Mouse (Mus musculus): ENCODE results near the gene Tifa.

The Tifa gene

DNA sequence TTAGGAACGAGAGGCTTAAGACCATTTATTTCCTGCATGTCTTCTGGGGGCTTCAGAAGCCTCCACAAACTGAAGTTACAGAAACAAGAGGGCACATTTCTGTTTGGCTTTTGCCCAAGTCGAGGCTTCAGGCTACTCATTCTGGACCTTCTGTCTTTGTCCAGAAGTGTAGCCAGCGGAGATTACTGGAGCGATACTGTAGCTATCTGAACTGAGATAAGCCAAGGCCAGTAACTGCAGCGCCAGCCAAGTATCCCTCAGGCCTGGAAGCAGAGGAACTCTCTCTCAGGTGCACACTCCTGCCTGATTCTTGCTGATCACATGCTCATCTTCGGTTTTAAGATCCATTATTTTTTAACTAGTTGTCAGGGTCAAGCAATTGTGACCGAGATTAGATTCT lies 1.6 kb upstream of the Tifa start:
- DNase-seq (ENCODE audit: low spot score), result no peak

DNA sequence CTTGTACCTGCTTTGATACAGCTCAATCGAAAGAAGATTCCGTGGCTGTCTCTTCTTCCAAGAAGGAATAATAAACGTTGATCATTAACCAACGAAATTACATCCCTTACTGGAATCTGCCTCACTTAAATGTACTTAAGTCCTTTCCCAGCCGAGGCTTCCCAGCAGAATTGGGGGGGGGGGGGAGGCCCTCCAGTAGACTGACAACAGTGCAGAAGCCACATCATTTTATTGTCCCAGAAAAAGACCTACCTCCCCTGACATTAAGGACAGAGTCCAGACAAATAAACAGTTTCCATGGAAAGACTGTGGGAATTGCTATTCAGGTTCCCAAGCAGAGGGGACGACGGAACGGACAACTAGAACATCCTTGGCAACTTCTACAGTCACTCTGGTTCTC lies 686 bp upstream of the Tifa start:
- no peak for DNase-seq (ENCODE audit: low spot score)

DNA sequence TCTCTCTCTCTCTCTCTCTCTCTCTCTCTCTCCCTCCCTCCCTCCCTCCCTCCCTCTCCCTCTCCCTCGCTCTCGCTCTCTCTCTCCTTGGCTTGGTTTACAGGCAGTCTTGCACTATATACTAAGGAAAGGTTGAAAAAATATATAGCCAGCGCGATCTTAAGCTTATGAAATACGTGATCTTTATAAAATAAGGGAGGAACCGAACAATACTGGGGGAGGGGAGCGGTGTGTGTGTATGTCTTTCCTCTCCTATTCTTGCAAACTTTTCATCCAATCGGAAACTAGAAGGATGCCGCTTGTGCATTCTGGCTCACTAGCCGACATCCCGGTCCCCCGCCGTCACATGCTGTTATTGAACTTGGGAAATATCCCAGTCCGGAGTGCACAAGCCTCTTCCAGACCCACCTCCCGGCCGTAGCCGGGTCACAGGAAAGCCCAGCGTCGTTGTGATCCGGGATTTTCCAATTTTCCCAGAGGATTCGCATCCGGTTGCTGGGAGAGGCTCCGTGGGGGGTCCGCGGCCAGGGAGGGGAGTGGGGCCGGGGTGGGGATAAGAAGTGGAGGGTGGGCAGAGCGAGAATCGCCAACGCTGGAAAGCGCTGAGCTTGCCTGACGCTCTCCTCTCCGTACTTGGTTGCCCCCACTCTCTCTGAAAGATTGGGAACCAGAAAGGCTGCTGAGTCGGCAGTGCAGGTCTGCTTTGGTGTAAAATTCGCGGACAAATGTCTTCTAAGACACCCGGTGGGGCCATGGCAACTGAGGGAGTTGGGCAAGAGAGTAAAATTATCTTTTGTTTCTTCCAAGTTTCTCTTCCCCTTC lies 840 bp downstream of the Tifa start:
- peak; percentile 21 for DNase-seq (ENCODE audit: low spot score)

DNA sequence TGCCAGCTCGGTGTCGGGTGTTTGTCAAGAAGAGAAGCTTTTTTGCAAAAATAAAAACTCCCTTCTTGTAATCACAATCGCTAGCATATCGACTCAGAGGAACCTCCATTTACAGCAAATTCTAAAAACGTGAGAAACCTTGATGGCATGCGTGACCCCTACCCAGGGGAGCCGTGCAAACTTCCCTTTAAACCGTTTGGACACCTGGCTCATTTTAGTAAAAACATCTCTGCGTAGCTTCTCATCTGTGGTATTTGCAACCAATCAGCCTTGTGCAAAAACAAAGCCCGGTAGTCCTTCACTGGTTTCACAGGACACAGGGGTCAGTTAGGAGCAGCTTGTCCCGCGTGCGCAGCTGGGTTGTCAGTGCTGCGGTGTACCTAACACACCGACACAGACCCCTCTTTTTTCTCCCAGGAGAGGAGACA lies 1.5 kb downstream of the Tifa start:
- no peak for DNase-seq (ENCODE audit: low spot score)

DNA sequence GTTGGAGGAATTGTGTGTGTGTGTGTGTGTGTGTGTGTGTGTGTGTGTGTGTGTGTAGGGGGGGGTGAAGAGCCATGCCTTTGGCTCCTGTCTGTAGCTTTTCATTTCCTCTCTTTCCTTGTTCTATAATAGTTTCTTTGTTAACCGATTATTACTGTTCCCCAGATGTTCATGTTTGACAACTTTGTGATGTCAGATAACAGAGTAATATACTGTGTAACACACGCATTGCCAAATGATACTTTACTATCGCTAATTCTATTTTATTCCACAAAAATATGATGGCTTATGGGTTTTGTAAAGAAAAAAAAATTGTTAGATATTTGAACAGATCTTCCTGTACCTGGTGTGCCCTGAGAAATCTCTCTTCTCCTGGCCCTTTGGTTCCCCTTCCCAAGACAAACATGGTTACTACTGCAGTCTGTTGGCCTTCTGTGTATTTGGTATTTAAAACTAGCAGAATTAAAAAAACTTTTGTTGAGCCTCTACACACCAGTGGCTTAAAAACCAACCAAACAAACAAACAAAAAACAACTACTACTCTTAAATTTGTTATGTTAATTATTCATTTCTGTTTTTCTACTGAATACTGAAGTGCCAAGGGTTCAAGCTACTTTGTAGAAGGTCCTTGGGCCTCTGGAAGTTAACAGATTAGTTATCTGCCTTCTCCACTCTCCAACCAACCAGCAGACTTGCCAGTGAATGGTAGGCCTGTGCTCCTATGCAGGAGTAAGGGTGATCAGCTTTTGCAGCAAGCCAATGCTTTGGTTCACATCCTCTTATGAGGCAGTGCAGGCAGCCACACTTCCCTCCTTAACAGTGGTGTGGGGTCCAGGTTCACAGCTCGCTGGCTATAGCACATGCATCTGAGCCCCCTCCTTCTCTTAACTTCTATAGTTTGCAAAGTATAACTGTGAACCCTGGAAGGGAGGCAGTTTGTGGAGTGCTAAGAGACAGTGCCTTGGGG lies 2.3 kb downstream of the Tifa start:
- no peak for DNase-seq (ENCODE audit: low spot score)

DNA sequence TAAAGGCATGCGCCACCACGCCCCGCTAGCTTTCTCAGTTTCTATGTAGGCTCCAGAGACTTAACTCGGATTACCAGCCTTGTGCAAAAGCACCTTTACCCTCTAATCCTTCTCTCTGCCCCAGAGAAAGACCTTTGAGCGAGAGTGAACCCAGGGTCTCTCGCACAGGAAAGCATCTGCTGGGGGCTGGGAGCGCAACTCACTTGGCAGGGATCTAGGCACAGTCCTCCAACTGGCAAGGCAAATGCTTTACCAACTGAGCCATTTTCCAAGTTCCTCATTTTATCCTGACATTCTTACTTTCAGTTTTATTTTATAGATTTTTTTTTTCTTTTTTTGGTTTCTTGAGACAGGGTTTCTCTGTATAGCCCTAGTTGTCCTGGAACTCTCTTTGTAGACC lies 3.4 kb downstream of the Tifa start:
- no peak for DNase-seq (ENCODE audit: low spot score)

DNA sequence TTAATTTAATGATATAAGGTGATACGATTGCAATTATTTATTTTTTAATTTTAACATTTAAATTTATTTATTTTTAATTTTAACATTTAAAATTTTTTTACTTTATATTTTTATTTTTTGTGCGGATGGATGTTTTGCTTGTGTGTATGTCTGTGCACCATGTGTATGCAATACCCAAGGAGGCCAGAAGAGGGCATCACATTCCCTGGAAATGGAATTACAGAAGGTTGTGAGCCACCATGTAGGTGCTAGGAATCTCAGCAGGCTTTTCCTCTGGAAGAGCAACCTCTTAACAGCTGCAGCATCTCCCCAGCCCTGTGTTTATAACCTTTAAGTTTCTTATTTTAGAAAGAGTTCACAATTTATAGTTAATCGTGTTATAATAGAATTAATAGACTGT lies 6.2 kb downstream of the Tifa start:
- DNase-seq (ENCODE audit: low spot score), result no peak

DNA sequence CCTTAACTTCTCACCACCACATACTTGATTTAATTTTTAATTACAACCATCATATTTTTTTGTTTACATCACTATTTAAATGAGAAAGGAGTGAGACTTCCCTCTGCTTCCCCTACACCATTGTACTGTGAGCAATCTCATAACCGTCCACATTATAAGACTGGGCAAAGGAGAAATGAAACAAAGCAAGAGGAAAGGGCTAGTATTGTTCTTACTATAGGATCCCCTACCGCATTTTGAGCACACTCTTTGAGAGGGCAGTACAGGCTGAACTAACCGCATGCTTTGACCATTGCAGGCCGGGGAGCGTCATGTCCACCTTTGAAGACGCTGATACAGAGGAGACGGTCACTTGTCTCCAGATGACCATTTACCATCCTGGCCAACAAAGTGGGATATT lies 6.7 kb downstream of the Tifa start:
- DNase-seq (ENCODE audit: low spot score), result no peak

DNA sequence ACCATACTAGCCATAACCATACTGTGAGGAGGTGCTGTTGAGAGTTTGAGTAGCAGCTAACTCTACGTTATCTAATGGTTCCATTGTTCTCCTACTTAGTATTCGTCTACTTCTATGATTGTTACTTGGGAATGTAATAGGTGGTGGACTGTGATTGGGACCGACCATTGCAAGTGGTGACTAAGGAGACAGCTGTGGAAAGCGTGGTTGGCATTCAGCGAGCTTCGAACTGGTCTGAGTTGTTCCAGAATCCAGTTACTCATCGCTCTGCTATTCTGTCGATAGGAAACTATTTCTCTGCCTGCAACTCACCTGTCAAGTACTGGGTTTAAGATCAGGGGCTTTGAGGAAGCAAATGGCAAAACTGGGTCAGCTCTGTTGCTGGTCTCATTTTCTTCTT lies 11.6 kb downstream of the Tifa start:
- DNase-seq (ENCODE audit: low spot score), result no peak

DNA sequence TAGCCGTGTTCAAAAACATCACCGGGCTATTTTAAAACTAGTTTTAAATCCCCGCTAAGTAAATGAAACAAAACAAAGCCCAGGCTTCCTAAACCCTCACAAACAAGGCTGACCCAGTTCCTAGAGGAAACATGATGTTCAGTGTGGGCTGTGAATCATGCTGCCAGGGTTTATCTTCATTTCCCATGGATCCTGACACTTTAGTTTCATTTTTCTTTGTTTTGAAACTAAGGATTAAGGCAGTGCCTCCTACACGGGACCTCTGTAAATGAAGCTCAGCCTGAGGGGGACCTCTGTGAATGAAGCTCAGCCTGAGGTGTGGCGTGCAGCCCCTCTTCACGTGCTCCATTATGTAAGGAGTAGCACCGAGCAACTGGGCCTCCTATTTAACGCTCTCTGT lies 13.2 kb downstream of the Tifa start:
- DNase-seq (ENCODE audit: low spot score), result no peak

DNA sequence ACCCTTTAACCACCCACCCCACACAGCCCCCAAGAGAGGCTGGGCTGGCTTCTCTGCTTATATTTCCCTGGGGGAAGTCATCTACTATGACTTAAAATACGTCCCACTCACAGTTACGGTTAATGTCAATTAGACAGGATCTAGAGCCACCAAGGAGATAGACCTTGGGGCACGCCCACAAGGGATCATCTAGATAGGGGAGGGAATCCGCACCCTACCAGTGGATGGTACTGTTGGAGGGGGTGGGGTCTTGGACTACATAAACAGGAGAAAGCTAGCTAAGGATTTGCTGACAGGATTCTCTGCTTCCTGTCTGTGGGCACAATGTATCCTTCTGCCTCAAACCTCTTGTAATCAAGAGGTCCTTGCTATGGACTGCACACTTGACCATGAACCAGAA lies 14.8 kb downstream of the Tifa start:
- DNase-seq (ENCODE audit: low spot score), result no peak

DNA sequence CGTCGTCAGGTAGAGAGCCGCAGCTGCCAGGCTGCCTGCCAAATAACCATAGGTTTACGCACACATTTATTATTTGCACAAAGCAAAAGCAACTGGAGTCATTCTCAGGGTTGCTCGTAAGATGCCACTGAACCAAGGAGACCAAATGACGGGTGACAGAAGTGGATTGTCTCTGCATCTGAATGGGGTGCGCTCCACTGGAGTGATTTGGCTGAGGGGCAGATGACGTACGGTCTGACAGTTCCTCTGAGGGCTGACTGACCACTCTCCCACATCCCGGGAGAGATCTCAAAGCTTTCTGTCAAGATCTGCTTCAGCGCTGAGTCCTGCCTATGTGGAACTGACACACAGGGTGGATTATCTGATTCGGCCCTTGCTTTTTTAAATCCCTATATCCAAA lies 15.5 kb downstream of the Tifa start:
- no peak for DNase-seq (ENCODE audit: low spot score)

DNA sequence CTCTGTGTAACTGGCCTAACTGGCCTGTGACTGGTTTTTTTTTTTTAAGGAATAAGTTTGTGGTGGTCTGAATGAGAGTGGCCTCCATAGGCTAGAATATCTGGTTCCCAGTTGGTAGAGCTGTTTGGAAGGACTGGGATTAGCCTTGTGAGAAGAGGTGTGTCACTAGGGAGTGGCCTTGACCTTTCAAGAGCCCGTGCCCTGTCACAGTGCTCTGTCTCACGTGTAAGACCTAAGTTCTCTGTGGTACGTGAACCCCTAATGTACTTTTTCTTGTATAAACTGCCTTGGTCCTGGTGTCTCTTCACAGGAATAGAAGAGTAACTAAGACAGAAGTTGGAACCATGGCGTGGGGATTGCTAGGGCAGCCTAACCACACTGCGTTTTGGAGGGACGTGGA lies 16.4 kb downstream of the Tifa start:
- DNase-seq (ENCODE audit: low spot score), result no peak

DNA sequence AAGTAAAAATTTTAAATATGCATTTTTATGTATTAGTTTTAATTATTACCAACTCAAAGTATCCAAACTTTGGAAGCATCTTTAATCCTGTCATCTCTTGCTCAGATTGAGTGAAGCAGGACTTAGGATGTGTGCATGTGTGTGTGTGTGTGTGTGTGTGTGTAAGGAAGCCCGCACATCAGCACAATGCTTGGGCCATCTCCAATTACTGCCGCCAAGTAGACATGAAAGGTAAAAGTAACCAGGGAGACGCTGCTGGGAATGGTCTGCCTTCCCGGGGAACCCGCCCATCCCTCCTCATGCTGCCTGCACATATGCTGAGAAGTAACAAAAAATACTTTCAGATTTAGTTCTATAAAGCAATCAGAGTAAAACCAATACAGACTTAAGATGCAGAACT lies 18.2 kb downstream of the Tifa start:
- DNase-seq (ENCODE audit: low spot score), result no peak

DNA sequence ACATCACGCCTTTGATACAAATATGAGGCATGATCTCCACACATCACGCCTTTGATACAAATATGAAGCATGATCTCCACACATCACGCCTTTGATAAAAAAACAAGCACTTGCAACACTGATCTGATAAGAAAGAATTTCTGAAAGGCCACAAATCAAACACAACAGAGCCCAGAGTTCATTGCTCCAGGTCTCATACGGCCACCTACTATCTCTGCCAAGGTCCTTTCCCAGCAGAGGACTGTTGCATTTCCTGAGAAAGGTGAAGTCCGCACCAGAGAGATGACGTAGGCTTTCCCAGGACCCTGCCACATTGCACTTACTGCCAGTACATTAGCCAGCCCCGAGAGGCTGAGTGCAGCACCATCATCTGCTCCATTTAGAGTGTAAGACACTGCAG lies 19.5 kb downstream of the Tifa start:
- no peak for DNase-seq (ENCODE audit: low spot score)

DNA sequence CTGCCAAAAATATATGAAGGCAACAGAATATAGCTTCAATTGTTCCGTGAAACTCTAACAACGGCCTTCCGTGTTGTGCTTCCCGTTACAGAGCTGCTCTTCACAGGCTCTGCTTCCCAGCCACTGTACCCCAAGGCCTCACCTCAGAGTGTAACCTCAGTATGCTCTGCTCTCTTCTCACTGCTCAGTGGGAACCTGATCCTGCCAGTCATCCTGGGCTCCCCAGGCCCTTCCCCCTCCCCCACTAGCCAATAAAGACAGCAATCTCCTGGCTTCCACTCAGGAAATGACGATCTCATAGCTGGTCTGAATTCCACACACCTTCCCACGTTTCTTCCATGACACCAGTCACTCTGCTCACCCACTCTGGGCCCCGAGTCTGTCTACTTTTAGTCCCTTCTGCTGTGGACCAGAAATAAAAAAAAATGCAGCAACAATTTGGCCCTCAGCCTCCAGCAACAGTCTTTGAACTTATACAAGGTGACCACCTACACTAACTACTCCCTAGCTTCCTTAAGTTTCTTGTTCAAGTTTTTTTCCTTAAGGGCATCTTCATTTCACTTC lies 27.6 kb downstream of the Tifa start:
- DNase-seq (ENCODE audit: low spot score), result no peak

DNA sequence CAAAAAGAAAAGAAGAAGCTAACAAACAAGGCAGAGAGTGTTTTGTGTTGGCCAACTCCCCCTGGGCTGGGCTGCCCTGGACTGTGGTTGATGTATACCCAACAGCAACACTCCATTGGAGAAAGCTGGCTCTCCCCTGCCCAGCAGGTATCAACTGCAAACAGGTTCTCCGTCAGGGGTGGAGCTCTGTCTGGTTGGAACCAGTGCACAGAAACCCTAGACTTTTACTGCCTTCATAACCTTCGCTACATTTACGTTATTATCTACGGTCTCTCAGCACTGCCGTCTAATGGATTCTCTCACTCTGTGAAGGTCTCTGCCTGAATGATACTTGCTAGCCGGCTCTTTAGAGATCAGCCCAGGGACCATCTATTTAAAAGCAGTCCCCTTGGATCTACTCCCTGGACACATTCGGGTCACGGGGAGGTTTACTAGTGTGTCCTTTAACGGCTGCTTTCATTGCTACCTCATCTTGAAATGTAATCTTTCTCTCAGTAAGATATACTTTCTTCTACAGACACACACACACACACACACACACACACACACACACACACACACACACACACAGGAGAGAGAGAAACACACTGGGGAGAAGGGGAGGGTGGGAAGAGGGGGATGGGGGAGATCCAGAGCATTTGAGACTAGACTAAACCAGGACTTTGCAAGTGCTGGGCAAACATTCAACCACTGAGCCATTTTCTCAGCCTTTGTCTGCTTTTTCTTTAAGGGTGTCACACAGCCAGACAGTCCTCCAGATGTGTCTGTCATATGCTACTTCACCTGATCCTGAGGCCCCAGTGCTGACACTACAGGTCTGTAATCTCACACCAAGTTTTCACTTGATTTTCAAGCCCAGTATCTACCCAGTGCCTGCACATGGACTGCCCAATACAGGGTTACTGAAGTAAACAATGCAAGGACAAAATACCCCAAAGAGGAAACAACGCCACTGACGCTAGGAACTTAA lies 29.4 kb downstream of the Tifa start:
- no peak for DNase-seq (ENCODE audit: low spot score)

DNA sequence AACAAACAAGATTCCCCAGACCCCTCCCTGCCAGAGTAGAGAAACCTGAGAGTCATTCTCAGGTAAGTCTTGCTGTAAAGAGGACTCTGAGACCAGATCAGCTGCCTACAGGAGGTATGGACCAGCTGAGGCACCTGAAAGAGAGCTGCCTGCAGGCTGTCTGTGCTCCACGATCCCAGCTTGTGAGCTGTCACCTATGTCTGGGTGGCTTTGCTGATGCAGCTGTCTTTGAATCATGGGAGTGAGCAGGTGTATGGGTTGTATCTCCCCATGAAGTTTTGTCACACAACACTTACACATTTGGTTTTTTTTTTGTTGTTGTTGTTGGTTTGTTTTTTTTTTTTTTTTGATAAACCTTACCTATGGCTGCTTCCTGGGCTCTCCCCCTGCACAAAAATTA lies 30.8 kb downstream of the Tifa start:
- DNase-seq (ENCODE audit: low spot score), result no peak

DNA sequence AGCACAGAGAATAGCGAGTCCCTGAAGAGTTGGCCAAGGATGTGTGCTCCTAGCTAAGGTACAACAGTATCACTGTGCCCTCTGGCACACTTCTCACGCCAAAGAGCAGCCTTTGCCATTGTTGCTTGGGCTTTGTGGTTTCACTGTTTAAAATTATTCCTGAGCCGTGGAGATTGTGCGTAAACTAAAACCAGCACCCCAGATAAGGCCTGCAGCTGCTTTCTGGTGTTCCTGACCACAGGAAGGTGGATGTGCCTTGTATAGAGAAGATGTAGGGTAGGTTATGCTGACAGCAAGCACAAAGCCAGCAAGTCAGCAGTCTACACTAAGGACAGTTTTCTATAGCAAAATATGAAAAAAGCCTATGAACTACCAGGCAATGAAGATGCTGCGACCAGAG lies 31.6 kb downstream of the Tifa start:
- DNase-seq (ENCODE audit: low spot score), result no peak

DNA sequence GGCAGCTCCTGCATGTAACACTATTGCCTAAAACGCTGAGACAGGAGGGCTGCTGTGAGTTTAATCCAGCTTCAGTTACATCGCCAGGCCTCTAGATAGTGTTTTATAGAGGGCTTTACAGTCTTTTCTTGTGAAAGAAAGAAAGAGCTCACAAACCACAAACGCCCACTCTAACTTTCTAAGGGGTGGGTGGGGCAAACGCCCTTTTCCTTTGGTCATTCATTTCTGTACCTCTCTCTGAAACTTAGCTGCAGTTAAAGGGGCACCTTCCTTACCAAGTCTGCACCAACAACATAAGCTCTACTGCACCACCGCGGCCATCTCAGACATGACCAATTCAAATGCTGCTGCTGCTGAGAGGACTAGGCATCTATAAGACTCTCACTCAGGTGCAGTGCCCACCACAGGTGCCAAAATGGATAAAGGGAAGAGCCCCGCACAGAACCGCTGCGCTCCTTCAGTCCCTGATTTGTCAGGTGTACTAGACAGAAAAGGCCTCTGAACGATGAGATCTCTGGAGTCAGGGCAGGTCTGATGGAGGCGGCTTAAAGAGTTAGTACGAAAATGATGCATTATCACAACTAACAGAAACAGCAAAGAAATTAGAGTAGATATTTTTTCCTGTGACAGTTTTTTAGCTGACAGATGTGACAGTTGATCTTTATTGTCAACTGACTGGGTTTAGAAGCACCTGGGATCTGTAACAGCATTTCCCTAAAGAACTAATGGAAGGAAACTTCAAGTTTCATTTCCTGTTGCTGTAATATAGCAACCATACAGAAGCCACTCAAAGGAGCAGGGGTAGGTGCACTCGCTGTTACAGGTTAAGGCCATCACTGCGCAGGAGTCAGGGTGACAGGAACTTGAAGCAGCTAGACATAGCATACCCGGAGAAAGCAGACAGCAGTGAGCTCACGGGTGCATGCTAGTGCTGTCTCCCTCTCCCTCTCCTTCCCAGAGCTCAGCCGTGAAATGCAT lies 34.6 kb downstream of the Tifa start:
- DNase-seq (ENCODE audit: low spot score), result no peak

DNA sequence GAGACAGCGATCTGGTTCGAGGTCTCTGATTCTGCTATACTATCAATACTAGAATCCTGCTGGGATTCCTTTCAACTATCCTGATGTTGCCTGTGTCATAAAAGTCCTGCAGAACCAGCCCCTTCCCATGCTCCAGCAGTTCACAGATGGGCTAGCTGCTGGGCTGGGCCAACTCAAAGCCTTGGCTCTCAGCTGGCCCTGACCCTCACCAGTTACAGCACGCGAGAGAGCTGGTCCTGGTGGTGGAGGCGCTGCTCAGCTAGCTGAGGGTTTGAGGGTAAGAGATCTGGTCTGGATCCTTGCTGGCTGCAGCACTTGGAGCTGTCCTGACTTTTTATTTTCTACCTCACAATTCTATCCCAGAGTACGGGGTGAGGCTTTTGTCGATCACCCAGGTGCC lies 36.9 kb downstream of the Tifa start:
- DNase-seq (ENCODE audit: low spot score), result no peak

Measured in ovary, postnatal 14 days (tissue).